Comparison of ENCODE assay signal across 22 mouse cellular contexts in the genomic region with DNA sequence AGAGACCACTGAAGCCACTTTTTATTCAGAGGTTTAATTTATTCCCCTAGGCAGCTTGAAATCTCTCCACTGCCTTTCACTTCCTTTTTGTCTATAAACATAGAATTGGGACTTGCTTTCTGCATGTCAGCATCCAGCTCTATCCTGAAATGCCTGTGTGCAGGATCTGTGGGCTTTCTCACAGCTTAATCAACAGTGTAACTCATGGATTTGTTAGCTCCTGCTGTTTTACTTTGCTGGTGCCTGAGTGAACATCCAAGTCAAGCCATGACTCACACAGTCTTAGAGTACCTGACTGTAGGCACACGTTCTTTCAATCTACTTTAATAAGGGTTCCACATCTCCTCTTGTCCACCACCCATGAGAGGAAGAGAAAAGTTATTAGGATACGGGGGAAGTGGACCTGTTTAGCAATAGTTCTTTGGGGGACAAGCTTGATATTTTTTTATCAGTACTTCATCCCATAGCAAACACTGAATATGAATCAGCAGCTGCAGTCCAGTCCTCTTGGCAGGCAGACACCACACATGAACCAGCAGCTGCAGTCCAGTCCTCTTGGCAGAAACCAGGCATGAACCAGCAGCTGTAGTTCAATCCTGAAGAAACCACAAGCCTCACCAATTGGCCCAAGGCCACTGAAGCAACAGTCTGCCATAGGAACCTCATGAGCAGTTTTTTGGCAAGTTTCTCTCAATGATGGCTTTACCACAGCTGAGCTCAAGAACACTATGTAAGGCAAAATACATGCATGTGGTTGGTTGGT.
A peak's percentile ranks its signal among the peaks of the same experiment; 100 is the strongest.
DNase-seq lines count a peak whose midpoint lies in the region; ATAC-seq lines count a peak whose summit lies in the region.
"Had no signal": no experiment of that assay in that cellular context is flagged by ENCODE, and none has a peak within 500 bp of the region (broad histone marks: within the 10 kb centered on the region; RNA-seq: fewer than 3 reads in every experiment).

No protein-coding gene starts in this region.

- no peaks in the 10 kb centered on the region for H3K9me3 ChIP-seq in kidney, embryonic 16.5 days (ENCODE audit: low read length)
- H3K9me3 ChIP-seq: embryonic facial prominence, embryonic 15.5 days; hindbrain, embryonic 10.5 days; midbrain, embryonic 12.5 days; neural tube, embryonic 13.5 days had no signal

- H3K36me3 ChIP-seq in kidney, embryonic 16.5 days (ENCODE audit: insufficient read depth, low read length): no peaks in the 10 kb centered on the region
- H3K36me3 ChIP-seq: embryonic facial prominence, embryonic 15.5 days; hindbrain, embryonic 10.5 days; midbrain, embryonic 12.5 days; neural tube, embryonic 13.5 days had no signal

- H3K4me1 ChIP-seq in kidney, embryonic 16.5 days (ENCODE audit: insufficient read depth, low read length): no peaks in the 10 kb centered on the region
- H3K4me1 ChIP-seq: embryonic facial prominence, embryonic 15.5 days; hindbrain, embryonic 10.5 days; midbrain, embryonic 12.5 days; neural tube, embryonic 13.5 days had no signal

- H3K27me3 ChIP-seq in kidney, embryonic 16.5 days (ENCODE audit: insufficient read depth, low read length): no peaks in the 10 kb centered on the region
- H3K27me3 ChIP-seq: embryonic facial prominence, embryonic 15.5 days; midbrain, embryonic 12.5 days; neural tube, embryonic 13.5 days had no signal

- H3K27ac ChIP-seq in kidney, embryonic 16.5 days (ENCODE audit: low read length): no peak overlapping the region
- H3K27ac ChIP-seq: embryonic facial prominence, embryonic 15.5 days; heart, adult 2 months; hindbrain, embryonic 10.5 days; midbrain, embryonic 12.5 days; neural tube, embryonic 13.5 days had no signal

- ATAC-seq in kidney, embryonic 16.5 days (ENCODE audit: low FRiP score, low TSS enrichment): no peak
- ATAC-seq: activated CD4-positive, CD25-positive, alpha-beta regulatory T cell, adult 4 months; liver, postnatal 0 days had no signal

- H3K4me3 ChIP-seq in kidney, embryonic 16.5 days (ENCODE audit: low read length): no peak overlapping the region
- H3K4me3 ChIP-seq: embryonic facial prominence, embryonic 15.5 days; heart, adult 2 months; hindbrain, embryonic 10.5 days; midbrain, embryonic 12.5 days; neural tube, embryonic 13.5 days had no signal

- DNase-seq in gastrocnemius, postnatal 25 days: peak; percentile 36
- no peak for DNase-seq in gastrocnemius, adult 18-20 months (ENCODE audit: low spot score)
- peak; percentile 38 for DNase-seq in left cerebral cortex, postnatal 4 days
- no peak for DNase-seq in left cerebral cortex, postnatal 14 days (ENCODE audit: low spot score in 2 of 2)
- peak; percentile 43 for DNase-seq in brain, adult 2 months (ENCODE audit: low read depth, low spot score)
- no peak for DNase-seq in urinary bladder, postnatal 14 days (ENCODE audit: low spot score)
- DNase-seq: adrenal gland, postnatal 14 days; cerebellum, adult 11 months; cerebellum, postnatal 10 days; kidney, adult 18-20 months; kidney, postnatal 10 days; layer of hippocampus, postnatal 36 days; liver, postnatal 0 days; lung, postnatal 10 days; spleen, adult 18-20 months had no signal

- no peak overlapping the region for H3K4me2 ChIP-seq in kidney, embryonic 16.5 days (replicated peaks; ENCODE audit: low read depth, low read length)
- H3K4me2 ChIP-seq: embryonic facial prominence, embryonic 15.5 days; midbrain, embryonic 12.5 days; neural tube, embryonic 13.5 days had no signal

- WGBS in kidney, embryonic 16.5 days: 87% methylated on average over 2 of the region's 2 CpGs

- no peak overlapping the region for H3K9ac ChIP-seq in kidney, embryonic 16.5 days (replicated peaks; ENCODE audit: low read length)
- H3K9ac ChIP-seq: embryonic facial prominence, embryonic 15.5 days; liver, postnatal 0 days; midbrain, embryonic 12.5 days; neural tube, embryonic 13.5 days had no signal

- intact Hi-C loops in left cerebral cortex, postnatal 4 days (cut with DNase I): no loop called here
- intact Hi-C loops in left cerebral cortex, postnatal 14 days (cut with DNase I): no loop called here

Comparison
In these comparisons a context has a peak if more than half of its experiments do, and no peak if none do; other contexts are left out.
1. DNase-seq: peak in gastrocnemius, postnatal 25 days (single experiment), left cerebral cortex, postnatal 4 days (single experiment) and brain, adult 2 months (single experiment); none in gastrocnemius, adult 18-20 months (single experiment), left cerebral cortex, postnatal 14 days (0 of 2) and urinary bladder, postnatal 14 days (single experiment).